Mouse (Mus musculus): ENCODE measurements around the gene Det1. TPM values are rescaled to one million over a fixed set of nuclear protein-coding genes. Genes with fewer than 3 reads are reported as not detected.

The Det1 gene
- polyA plus RNA-seq, 1 experiment: 11.7 TPM

GRCm38 (mm10) chr7:78782639-78783581 lies 64.2 kb downstream of the Det1 start, which contains the start of the genes Mrps11 and Mrpl46:
Gene Mrps11, plus strand, starts transcription at chr7:78783119.
Gene Mrpl46, minus strand, starts transcription at chr7:78783531.
- peak; percentile 77 for DNase-seq (ENCODE audit: low spot score)

GRCm38 (mm10) chr7:78778741-78779140 lies 68.3 kb downstream of the Det1 start:
- no peak for DNase-seq (ENCODE audit: low spot score)

Other genes with a start within 250 kb of the Det1 start
- gene Ntrk3, start 109.3 kb downstream of the Det1 start, polyA plus RNA-seq (2012; rRNA removed): 1.9 and 2.4 TPM in 2 replicates
- gene Mrps11, start 64.1 kb downstream of the Det1 start, polyA plus RNA-seq (2012; rRNA removed): 38.0 and 49.6 TPM in 2 replicates
- 22.1 and 24.5 TPM in 2 replicates for gene Mrpl46, start 63.7 kb downstream of the Det1 start, polyA plus RNA-seq (2012; rRNA removed)
- gene Aen, start 48.6 kb upstream of the Det1 start, polyA plus RNA-seq (2012; rRNA removed): 29.1 and 30.7 TPM in 2 replicates
- 41.1 and 42.0 TPM in 2 replicates for gene Isg20, start 66.2 kb upstream of the Det1 start, polyA plus RNA-seq (2012; rRNA removed)
- not detected in 2 replicates for gene Acan, start 206.2 kb upstream of the Det1 start, polyA plus RNA-seq (2012; rRNA removed)

Data from urinary bladder, adult 2 months (tissue).